Mouse (Mus musculus): ENCODE results near the gene Ier5.

Ier5 gene

GRCm38 (mm10) chr1:155055041-155055440 is 44.4 kb downstream of the Ier5 start:
- no peak for DNase-seq (ENCODE audit: low read depth in 1 of 2, low spot score in 2 of 2)

- no peak for DNase-seq (ENCODE audit: low read depth in 1 of 2, low spot score in 2 of 2)
Observed at GRCm38 (mm10) chr1:155054366-155054965, 45.0 kb downstream of the Ier5 start.

GRCm38 (mm10) chr1:155053296-155053695 is 46.1 kb downstream of the Ier5 start:
- DNase-seq (ENCODE audit: low read depth in 1 of 2, low spot score in 2 of 2) = no peak

GRCm38 (mm10) chr1:155052761-155053166 is 46.7 kb downstream of the Ier5 start:
- no peak for DNase-seq (ENCODE audit: low read depth in 1 of 2, low spot score in 2 of 2)

GRCm38 (mm10) chr1:155052131-155052760 is 47.2 kb downstream of the Ier5 start:
- no peak for DNase-seq (ENCODE audit: low read depth in 1 of 2, low spot score in 2 of 2)

- DNase-seq (ENCODE audit: low read depth in 1 of 2, low spot score in 2 of 2) = no peak
Observed at GRCm38 (mm10) chr1:155051701-155052127, 47.7 kb downstream of the Ier5 start.

- DNase-seq (ENCODE audit: low read depth in 1 of 2, low spot score in 2 of 2) = no peak
Observed at GRCm38 (mm10) chr1:155050897-155051592, 48.4 kb downstream of the Ier5 start.

GRCm38 (mm10) chr1:155050174-155050573 is 49.3 kb downstream of the Ier5 start:
- DNase-seq (ENCODE audit: low read depth in 1 of 2, low spot score in 2 of 2) = peak; percentile 73 to 85

- DNase-seq (ENCODE audit: low read depth in 1 of 2, low spot score in 2 of 2) = peak; percentile 69 to 86
Observed at GRCm38 (mm10) chr1:155048947-155049346, 50.5 kb downstream of the Ier5 start.
